Mouse (Mus musculus) midbrain, embryonic 10.5 days (tissue): Measurements from ENCODE around the gene Atm. TPM values are rescaled to one million over a fixed set of nuclear protein-coding genes. Genes with fewer than 3 reads are reported as not detected.

Experiments used
- DNase-seq: peaks from one replicate; pipeline ENCODE4 v3.0.0-alpha.2; 2017; ENCODE audit warnings: low spot score
- H3K27ac ChIP-seq: fragments of 300-500 bp; sonication (generic); replicated peaks from 2 replicates; pipeline ENCODE4 v1.5.1; 2016; ENCODE audit warnings: mild to moderate bottlenecking
- H3K27me3 ChIP-seq: fragments of 300-500 bp; sonication (generic); 2 replicates; pipeline ENCODE4 v1.6.1; 2016; ENCODE audit warnings: low read depth, mild to moderate bottlenecking; ENCODE audit not compliant: poor library complexity, severe bottlenecking
- H3K36me3 ChIP-seq: fragments of 300-500 bp; sonication (generic); 2 replicates; pipeline ENCODE4 v1.6.1; 2016; ENCODE audit warnings: mild to moderate bottlenecking, moderate library complexity
- H3K4me1 ChIP-seq: fragments of 300-500 bp; sonication (generic); 2 replicates; pipeline ENCODE4 v1.6.1; 2016
- H3K4me3 ChIP-seq: fragments of 300-500 bp; sonication (generic); 2 replicates; pipeline ENCODE4 v1.5.1; 2016; ENCODE audit warnings: mild to moderate bottlenecking, moderate library complexity
- H3K9me3 ChIP-seq: fragments of 300-500 bp; sonication (generic); replicated peaks from 2 replicates; pipeline ENCODE4 v1.6.1; 2016; ENCODE audit warnings: mild to moderate bottlenecking
- WGBS: fragments of 180-500 bp; shearing (Covaris S2); methylation state at CpG from one replicate; pipeline ENCODE4 v1.1.7; 2016; 5-methylcytosine and 5-hydroxymethylcytosine counted together
- polyA plus RNA-seq: library from polyadenylated mRNA; unstranded; fragments of >200 nt; fragmentation: Nextera tagmentation; extraction: Ambion mirVana; gene quantifications from 2 replicates; pipeline ENCODE4 v1.2.1, GENCODE M21; 2016

Gene Atm
- 18.7 and 19.9 TPM in 2 replicates for polyA plus RNA-seq

DNA sequence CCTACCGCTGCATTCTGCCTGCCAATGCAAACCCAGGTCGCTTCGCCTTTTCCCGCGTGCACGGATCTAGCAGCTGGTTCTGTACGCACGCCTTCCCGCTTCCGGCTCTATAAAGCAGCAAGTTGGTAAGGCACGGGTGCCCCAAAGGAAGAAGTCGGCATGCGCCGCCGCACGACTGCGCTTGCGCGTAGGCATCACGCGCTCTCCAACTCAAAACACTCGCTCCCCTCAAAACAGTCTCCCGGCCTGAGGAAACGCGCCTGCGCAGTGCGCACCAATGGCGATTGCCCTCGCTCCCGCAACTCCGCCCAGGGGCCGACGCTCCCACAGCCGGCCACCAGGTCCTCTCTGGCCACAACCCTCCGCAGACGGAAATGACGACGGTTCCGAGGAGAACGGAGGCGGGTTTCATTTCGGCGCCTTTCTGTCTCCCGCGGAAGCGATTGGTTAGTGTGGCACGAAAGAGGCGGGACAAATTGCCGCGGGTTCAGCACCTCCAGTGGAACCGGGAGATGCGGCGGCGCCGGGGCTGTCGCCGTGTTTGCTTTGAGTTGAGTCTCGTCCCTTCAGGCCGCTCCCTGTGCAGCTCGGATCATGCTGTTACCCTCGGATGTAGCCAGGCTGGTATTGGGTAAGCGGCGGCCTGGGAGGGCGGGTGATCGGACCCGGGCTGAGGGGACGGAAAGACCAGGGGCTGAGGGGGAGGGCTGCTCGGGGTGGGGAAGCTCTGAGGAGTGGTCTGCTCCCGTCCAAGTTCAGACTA lies at the start of gene Atm, which contains the start of gene Npat:
TSS of gene Atm (minus strand) at position 183 of the 763 bp plus-strand sequence.
TSS of gene Npat (plus strand) at position 490 of the 763 bp plus-strand sequence.
- Histone ChIP-seq H3K27ac (peak within 1 kb of the TSS; percentile 92), H3K9me3 (no peaks in the 10 kb centered on the region), H3K4me1 (peaks cover 37% of the 10 kb centered on the region), H3K27me3 (no peaks in the 10 kb centered on the region), H3K36me3 (peaks cover 18% of the 10 kb centered on the region), H3K4me3 (peak within 1 kb of the TSS; percentile 74)
- DNase-seq, result peak; percentile 100
- WGBS, result under 1% methylated on average over 69 of the region's 69 CpGs

DNA sequence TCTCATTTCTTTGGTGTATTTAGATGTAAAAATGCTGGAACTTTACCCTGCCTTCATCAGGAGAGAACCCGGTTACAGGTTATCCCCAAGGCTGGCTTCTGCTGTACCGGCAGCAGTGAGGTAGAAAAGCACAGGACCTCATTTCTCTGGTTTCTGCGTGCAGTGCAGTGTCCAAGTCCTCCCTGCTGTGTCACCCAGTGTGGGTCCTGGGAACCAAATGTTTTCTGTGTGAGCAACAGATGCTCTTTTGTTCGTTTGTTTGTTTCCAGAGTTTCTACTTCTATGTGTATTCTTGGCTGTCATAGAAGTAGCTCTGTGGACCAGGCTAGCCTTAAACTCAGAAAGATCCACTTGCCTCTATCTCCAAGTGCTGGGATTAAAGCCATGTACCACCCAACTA lies 45.3 kb upstream of the Atm start:
- no peak overlapping the region for H3K27ac ChIP-seq
- no peaks in the 10 kb centered on the region for H3K27me3 ChIP-seq
- no peak overlapping the region for H3K4me3 ChIP-seq
- DNase-seq, result no peak
- H3K36me3 ChIP-seq, result peaks cover 69% of the 10 kb centered on the region
- no peaks in the 10 kb centered on the region for H3K9me3 ChIP-seq
- WGBS, result 82% methylated on average over 4 of the region's 4 CpGs
- H3K4me1 ChIP-seq, result no peaks in the 10 kb centered on the region

DNA sequence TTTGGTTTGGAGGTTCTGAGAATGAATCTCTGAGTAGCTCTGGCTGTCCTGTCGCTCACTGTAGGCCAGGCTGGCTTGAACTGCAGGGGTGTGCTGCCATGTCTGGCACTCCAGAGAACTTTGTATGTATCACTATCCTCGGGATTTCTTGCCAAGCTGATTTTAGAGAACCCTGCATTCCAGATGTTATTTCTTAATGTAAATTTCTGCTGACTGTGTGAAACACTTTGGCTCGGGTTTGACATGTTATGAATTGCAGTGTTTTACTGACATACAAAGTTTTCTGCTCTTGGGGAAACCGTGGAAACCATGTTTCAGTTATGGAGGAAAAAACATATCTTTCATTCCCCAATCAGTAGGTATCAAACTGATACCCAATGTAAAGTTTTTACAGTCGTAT lies 39.2 kb upstream of the Atm start:
- no peak for DNase-seq
- 89% methylated on average over 5 of the region's 5 CpGs for WGBS
- Histone ChIP-seq H3K4me3 (no peak overlapping the region), H3K4me1 (no peaks in the 10 kb centered on the region), H3K9me3 (no peaks in the 10 kb centered on the region), H3K36me3 (peaks cover 88% of the 10 kb centered on the region), H3K27me3 (no peaks in the 10 kb centered on the region), H3K27ac (no peak overlapping the region)

DNA sequence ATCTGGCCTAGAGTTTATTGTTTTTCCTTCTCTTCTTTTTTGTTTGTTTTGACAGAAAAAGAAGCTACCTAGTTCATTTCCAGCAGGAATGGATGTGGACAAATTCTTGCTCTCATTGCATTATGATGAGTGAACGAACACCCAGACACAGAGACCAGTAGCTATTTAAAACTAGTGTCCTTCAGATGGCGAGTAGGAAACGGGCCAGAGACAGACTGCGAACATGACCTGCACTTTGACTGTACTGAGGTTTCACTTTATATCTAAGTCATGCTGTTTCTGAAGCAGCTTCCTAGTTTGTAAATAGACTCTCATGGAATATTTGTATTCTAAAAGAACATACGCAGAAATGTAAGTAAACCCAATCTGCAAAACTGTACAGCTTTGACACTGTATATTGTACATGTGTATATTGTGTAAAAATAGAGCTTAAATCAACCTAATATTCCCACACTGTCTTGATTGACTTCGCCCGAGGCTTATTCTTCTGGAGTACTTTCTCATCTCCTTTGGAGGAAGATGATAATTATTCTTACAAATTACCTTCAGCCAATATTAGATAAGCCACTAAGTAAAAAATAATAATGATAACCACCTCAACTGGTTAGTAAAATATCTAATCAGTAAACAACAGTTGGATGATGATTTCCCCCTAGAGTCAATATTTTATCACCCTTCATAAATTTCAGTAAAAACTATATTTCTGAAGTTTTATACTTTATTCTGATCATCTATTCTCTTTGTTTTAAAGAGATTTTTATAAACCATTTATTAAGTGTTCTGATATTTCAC lies 36.2 kb upstream of the Atm start:
- H3K4me3 ChIP-seq, result no peak overlapping the region
- H3K27ac ChIP-seq, result no peak overlapping the region
- no peaks in the 10 kb centered on the region for H3K4me1 ChIP-seq
- DNase-seq, result no peak
- H3K9me3 ChIP-seq, result no peaks in the 10 kb centered on the region
- H3K27me3 ChIP-seq, result no peaks in the 10 kb centered on the region
- H3K36me3 ChIP-seq, result peaks cover 97% of the 10 kb centered on the region
- WGBS, result 93% methylated on average over 7 of the region's 7 CpGs

DNA sequence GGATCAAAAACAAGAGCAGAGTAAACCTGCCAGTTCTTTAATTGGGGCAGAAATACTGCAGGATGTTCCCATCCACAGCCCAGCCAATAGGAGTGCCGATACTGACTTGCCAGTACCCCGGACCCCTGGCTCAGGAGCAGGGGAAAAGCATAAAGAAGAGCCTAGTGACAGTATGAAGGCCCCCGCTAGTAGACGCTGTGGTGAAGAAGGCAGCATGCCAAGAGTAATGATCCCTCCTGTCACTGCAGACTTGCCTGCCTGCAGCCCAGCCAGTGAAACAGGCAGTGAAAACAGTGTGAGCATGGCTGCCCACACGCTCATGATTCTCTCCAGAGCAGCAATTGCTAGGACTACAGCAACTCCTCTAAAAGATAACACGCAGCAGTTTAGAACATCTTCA lies 34.1 kb upstream of the Atm start:
- Histone ChIP-seq H3K4me1 (no peaks in the 10 kb centered on the region), H3K9me3 (no peaks in the 10 kb centered on the region), H3K4me3 (no peak overlapping the region), H3K36me3 (peaks cover 98% of the 10 kb centered on the region), H3K27me3 (no peaks in the 10 kb centered on the region), H3K27ac (no peak overlapping the region)
- no peak for DNase-seq
- WGBS, result 94% methylated on average over 6 of the region's 6 CpGs

DNA sequence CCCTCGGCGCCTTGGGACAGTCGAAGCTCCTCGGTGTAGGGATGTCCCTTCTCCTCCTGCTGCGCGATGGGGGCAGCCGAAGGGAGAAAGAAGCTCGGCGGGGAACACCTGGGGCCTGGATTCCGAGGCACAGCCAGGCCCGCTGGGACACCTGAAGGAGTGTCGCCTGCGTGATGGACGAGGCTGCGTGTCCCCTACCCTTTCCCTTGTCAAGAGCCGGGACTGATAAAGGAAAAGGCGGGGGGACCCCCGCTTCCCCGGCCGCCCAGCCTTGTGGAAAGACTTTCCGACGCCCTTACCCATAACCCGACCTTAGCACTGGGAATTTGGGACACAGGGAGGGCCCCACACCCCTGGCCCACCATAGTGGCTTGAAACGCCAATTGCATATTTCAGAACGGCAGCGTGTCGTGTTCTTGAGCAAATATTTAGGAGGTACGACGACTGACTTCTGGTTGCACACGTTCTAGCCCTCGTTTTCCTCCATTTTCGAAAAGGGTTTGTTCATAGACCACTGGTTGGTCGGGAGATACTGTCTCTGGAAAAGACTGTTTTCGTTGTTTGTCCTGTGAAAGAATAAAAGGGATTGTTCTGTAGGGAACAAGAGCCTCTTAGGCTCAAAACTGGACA lies 911 bp upstream of the Atm start:
- WGBS, result 1% methylated on average over 31 of the region's 34 CpGs
- Histone ChIP-seq H3K36me3 (peaks cover 14% of the 10 kb centered on the region), H3K4me1 (peaks cover 37% of the 10 kb centered on the region), H3K9me3 (no peaks in the 10 kb centered on the region), H3K27me3 (no peaks in the 10 kb centered on the region), H3K27ac (peak overlapping the region; percentile 92), H3K4me3 (peak overlapping the region; percentile 74)
- no peak for DNase-seq

DNA sequence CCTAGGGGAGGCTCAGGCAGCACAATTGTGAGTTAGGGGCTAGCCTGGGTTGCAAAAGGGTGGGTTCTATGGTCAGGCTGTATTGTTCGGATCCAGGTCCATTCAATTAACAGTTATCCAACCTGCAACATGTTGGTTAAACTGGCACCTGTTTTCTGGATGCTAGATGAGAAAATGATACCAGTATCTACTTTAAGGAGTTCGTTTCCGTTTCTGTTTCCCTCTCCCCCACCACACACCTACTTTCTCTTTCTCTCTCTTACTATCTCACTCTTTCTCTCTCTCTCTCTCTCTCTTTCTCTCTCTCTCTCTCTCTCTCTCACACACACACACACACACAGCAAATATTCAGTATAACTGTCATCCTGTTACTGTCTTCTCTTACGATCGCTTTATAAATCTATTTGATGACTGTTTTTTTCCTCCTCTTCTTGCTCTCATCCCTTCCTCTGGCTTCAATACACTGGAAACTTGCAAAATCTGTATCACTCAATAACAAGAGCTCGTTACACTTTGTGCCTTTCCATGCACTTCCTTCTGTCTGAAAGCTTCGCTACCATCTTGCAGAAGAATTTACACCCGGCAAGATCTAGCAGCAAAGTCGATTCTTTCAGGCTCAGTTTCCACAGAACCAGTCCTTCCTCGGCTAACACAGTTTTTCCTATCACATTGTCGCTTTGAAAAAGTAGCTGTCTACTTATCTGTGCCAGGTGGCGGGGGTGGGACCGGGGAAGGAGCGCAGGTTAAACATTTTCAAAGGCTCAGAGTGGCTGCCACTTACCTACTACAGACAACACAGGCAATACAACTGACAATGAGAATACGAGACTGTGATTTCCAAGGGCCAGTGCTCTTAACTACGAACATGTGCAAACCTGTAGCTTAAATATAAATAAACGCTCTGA lies 872 bp downstream of the Atm start:
- H3K4me3 ChIP-seq, result peak overlapping the region; percentile 74
- H3K27me3 ChIP-seq, result no peaks in the 10 kb centered on the region
- H3K9me3 ChIP-seq, result no peaks in the 10 kb centered on the region
- 26% methylated on average over 17 of the region's 17 CpGs for WGBS
- DNase-seq, result peak; percentile 13
- H3K27ac ChIP-seq, result peak overlapping the region; percentile 92
- peaks cover 37% of the 10 kb centered on the region for H3K4me1 ChIP-seq
- H3K36me3 ChIP-seq, result peaks cover 28% of the 10 kb centered on the region

DNA sequence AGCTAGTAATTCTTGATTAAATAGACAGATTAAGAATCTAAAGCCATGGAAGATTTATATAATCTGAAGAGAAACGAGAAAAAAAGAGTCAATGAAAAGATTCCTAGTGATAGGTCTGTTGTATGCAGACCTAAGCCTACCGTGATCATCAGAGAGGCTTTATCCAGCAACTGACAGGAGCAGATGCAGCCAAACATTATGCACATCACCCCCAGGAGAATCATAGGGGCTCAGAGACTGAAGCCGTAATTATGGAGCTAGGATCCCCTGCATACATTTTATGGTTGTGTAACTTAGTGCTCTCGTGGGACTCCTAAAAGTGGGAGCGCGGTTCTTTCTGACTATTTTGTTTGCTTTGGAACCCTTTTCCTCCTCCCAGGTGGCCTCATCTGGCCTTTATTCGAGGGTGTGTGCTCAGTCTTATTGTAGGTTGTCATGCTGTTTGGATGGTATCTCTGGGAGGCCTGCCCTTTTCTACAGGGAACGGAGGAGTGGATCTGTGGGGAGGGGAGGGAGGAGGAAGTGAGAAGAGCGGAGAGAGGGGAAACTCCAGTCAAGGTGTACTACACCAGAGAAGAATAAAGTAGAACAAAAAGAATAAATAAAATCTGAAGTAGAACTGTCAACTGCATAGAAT lies 19.0 kb downstream of the Atm start:
- peaks cover 52% of the 10 kb centered on the region for H3K36me3 ChIP-seq
- no peaks in the 10 kb centered on the region for H3K9me3 ChIP-seq
- no peak overlapping the region for H3K4me3 ChIP-seq
- no peak for DNase-seq
- H3K27me3 ChIP-seq, result no peaks in the 10 kb centered on the region
- no peak overlapping the region for H3K27ac ChIP-seq
- no peaks in the 10 kb centered on the region for H3K4me1 ChIP-seq
- 84% methylated on average over 9 of the region's 9 CpGs for WGBS

DNA sequence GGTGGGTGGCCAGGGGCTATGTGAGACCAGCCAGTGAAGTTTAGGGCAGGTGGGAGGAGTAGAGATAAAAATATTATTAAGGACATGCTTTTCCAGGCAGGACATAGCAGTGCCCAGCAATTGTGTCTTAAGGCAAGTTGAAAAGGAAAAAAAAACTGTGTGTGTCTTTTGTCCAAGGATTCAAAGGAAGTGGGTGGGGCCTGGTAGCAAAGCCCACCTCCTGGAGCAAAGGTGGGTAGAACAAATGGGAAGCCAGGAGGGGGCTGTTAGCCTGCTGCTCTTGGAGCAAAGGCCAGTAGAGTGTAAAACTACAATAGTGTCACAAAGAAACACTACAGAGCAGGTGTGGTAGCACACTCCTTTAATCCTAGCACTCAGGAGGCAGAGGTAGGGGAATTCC lies 22.4 kb downstream of the Atm start:
- no peak overlapping the region for H3K27ac ChIP-seq
- peaks cover 69% of the 10 kb centered on the region for H3K36me3 ChIP-seq
- H3K27me3 ChIP-seq, result no peaks in the 10 kb centered on the region
- H3K4me3 ChIP-seq, result no peak overlapping the region
- H3K4me1 ChIP-seq, result no peaks in the 10 kb centered on the region
- no peak for DNase-seq
- H3K9me3 ChIP-seq, result no peaks in the 10 kb centered on the region

DNA sequence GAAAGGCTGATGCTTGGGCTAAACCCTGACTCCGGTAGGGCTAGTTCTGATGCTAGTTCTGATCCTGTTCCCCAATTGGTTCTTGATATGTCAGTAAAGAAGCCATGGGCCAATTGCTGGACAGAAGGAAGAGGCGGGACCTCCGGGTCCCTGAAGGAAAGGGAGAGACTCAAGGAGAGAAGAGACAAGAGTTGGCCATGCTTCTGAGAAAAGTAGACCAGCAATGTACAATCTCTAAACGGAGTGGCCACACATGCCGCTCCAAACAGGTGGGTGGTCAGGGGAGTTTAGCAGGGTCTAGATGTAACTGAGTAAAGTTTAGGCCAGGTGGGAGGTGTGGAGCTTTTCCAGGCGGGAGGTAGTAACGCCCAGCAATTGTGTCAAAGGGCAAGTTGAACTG lies 28.5 kb downstream of the Atm start:
- no peak for DNase-seq

DNA sequence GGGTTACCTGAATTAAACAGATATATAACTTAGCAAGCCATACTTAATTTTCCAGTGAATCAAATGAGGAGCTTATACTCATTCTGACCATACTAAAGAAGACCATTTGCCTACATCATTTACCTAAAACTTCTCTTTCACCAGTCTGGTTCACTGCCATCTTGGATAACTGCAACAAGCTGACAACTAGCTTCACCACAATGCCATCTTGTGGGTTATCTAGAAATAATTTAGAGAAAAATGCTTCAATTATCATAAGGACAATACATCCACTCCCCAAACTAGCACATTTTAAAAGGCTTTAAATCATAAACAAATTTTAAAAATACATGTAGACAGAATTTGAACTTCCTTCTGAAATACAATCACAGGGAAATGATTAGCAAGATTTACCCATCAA lies 50.7 kb downstream of the Atm start:
- no peaks in the 10 kb centered on the region for H3K9me3 ChIP-seq
- H3K27ac ChIP-seq, result no peak overlapping the region
- H3K27me3 ChIP-seq, result no peaks in the 10 kb centered on the region
- H3K36me3 ChIP-seq, result peaks cover 88% of the 10 kb centered on the region
- DNase-seq, result no peak
- no peak overlapping the region for H3K4me3 ChIP-seq
- H3K4me1 ChIP-seq, result no peaks in the 10 kb centered on the region

More for the DNA sequence above, 28.5 kb downstream of the Atm start:
- no peaks in the 10 kb centered on the region for H3K9me3 ChIP-seq
- peaks cover 81% of the 10 kb centered on the region for H3K36me3 ChIP-seq
- WGBS, result 91% methylated on average over 7 of the region's 7 CpGs
- H3K4me1 ChIP-seq, result no peaks in the 10 kb centered on the region
- H3K27ac ChIP-seq, result no peak overlapping the region
- no peak overlapping the region for H3K4me3 ChIP-seq
- H3K27me3 ChIP-seq, result no peaks in the 10 kb centered on the region
